Mouse (Mus musculus) c-Kit-positive CD71-positive TER-119-positive erythroid progenitor cells, embryonic 14.5 days (primary cell): Measurements from ENCODE around the gene Ip6k1.

Source experiments
- DNase-seq: peaks from one replicate; pipeline ENCODE4 v3.0.0-alpha.2; 2013; ENCODE audit warnings: low spot score

Ip6k1 gene

DNA sequence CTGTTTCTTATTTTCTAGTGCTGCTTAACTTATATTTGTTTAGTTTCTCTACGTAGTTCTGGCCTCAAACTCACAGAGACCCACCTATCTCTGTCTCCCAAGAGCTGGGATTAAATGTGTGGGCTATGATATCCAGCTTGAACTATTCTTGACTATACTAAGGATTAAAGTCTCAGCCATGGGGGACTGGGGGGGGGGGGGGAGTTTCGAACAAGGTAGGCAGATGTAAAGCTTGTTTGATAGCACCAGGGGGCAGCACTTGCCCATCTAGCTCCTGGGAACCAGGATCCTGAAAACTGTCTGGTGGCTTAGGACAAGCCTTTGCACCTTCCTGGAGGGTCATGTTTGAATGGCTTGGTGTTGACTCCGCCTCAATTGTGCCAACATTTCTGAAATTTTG is 93.2 kb downstream of the Ip6k1 start:
- DNase-seq = peak; percentile 84

DNA sequence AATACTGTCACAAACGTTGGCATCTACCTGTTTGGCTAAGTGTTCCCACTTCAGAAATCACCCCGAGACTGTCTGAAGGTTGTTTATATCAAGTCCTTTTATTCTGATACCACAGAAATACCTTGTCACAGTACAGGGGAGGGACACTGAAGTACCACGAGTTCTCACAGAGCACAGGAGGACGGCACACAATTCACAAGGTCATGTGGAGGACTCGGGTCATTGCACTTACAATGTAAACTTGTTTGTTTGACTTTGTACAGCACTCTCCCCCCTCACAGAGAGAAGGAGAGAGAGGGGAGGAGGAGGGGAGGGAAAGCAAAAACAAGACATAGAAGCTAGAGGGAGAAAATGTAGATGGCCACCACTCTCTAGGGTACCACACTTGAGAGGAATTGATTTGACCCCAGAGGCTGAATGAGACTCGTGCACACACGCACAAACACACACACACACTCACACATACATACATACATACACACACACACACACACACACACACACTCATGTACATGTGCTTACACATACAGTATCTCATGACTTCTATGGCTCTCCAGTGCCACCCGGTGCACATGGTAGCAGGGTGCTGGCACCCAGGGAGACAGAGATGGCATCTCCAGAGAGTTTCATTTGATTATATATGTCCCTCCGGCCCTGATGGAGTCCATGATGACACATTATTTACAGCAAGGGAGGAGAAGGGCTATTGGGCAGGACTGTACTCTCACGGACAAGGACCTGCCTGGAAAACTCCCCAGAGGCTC is 93.8 kb downstream of the Ip6k1 start:
- no peak for DNase-seq
